Mouse (Mus musculus): ENCODE data around the gene Smpd3. TPM values are rescaled to one million over a fixed set of nuclear protein-coding genes. Genes with fewer than 3 reads are reported as not detected.

Gene Smpd3
- polyA plus RNA-seq (2014; fragmentation: Illumina TruSeq; extraction: RNeasy Lipid Tissue Mini Kit (QIAGEN cat#74804); ENCODE audit: low read depth, low replicate concordance), result 1.5 TPM

GRCm38 (mm10) chr8:106337852-106338521 is at the start of gene Smpd3:
Smpd3 (minus strand) TSS chr8:106337988.

GRCm38 (mm10) chr8:106210821-106211345 is 126.9 kb downstream of the Smpd3 start, which contains the start of the genes Slc7a6os and Prmt7:
Slc7a6os (minus strand) TSS chr8:106210935.
Prmt7 (plus strand) TSS chr8:106210936.

Other genes with a start within 250 kb of the Smpd3 start
- gene Esrp2, start 201.0 kb downstream of the Smpd3 start, polyA plus RNA-seq (2014; fragmentation: Illumina TruSeq; extraction: RNeasy Lipid Tissue Mini Kit (QIAGEN cat#74804); ENCODE audit: low read depth, low replicate concordance), result 0.70 TPM
- 10.3 TPM for gene Pla2g15, start 187.6 kb downstream of the Smpd3 start, polyA plus RNA-seq (2014; fragmentation: Illumina TruSeq; extraction: RNeasy Lipid Tissue Mini Kit (QIAGEN cat#74804); ENCODE audit: low read depth, low replicate concordance)
- gene Slc7a6, start 169.1 kb downstream of the Smpd3 start, polyA plus RNA-seq (2014; fragmentation: Illumina TruSeq; extraction: RNeasy Lipid Tissue Mini Kit (QIAGEN cat#74804); ENCODE audit: low read depth, low replicate concordance), result 14.3 TPM
- gene Slc7a6os, start 127.1 kb downstream of the Smpd3 start, polyA plus RNA-seq (2014; fragmentation: Illumina TruSeq; extraction: RNeasy Lipid Tissue Mini Kit (QIAGEN cat#74804); ENCODE audit: low read depth, low replicate concordance), result 27.5 TPM
- gene Prmt7, start 127.1 kb downstream of the Smpd3 start, polyA plus RNA-seq (2014; fragmentation: Illumina TruSeq; extraction: RNeasy Lipid Tissue Mini Kit (QIAGEN cat#74804); ENCODE audit: low read depth, low replicate concordance), result 8.4 TPM
- 5.1 TPM for gene Zfp90, start 77.3 kb upstream of the Smpd3 start, polyA plus RNA-seq (2014; fragmentation: Illumina TruSeq; extraction: RNeasy Lipid Tissue Mini Kit (QIAGEN cat#74804); ENCODE audit: low read depth, low replicate concordance)
- not detected for gene 6030452D12Rik, start 162.5 kb upstream of the Smpd3 start, polyA plus RNA-seq (2014; fragmentation: Illumina TruSeq; extraction: RNeasy Lipid Tissue Mini Kit (QIAGEN cat#74804); ENCODE audit: low read depth, low replicate concordance)
- gene Cdh3, start 172.9 kb upstream of the Smpd3 start, polyA plus RNA-seq (2014; fragmentation: Illumina TruSeq; extraction: RNeasy Lipid Tissue Mini Kit (QIAGEN cat#74804); ENCODE audit: low read depth, low replicate concordance), result not detected
- gene Gm10073, start 235.5 kb upstream of the Smpd3 start, polyA plus RNA-seq (2014; fragmentation: Illumina TruSeq; extraction: RNeasy Lipid Tissue Mini Kit (QIAGEN cat#74804); ENCODE audit: low read depth, low replicate concordance), result not detected